Mouse (Mus musculus): ENCODE results near the gene Nfil3. TPM values are rescaled to one million over a fixed set of nuclear protein-coding genes. Genes with fewer than 3 reads are reported as not detected.

The Nfil3 gene
- total and polyA plus RNA-seq, 3 experiments, result 23.5 to 34.6 (median 30.0) TPM

- Histone ChIP-seq H3K79me2 (replicated peaks; ENCODE audit: control insufficient read depth, extremely low read depth, insufficient read depth, poor library complexity, severe bottlenecking) (peaks cover 85% of the 10 kb centered on the region), H3K9me3 (replicated peaks; ENCODE audit: low read length) (no peaks in the 10 kb centered on the region), H3K4me1 (ENCODE audit: control insufficient read depth in 1 of 2, insufficient read depth in 2 of 2) (peaks cover 19 to 62% of the 10 kb centered on the region in 2 experiments), H3K4me3 (replicated peaks in 1 of 3; ENCODE audit: low read depth in 2 of 3, low read length in 2 of 3, poor library complexity in 1 of 3) (peak overlapping the region; percentile 10 to 76 (median 74)), H3K36me3 (replicated peaks in 1 of 2; ENCODE audit: control insufficient read depth in 1 of 2, insufficient read depth in 1 of 2, low read length in 1 of 2) (peaks cover 8 to 42% of the 10 kb centered on the region in 2 experiments), H3K27ac (ENCODE audit: insufficient read depth, low read depth) (peak overlapping the region; percentile 76), H3K9ac (ENCODE audit: insufficient read depth, low read depth) (peak overlapping the region; percentile 90), H3K4me2 (ENCODE audit: insufficient read depth, low read depth, poor library complexity, severe bottlenecking) (peak overlapping the region; percentile 58), H3K27me3 (replicated peaks) (no peaks in the 10 kb centered on the region)
- dilution Hi-C loops (cut with MboI; ENCODE audit: extremely low pct_ligation_motif_present, extremely low pct_unique_long_range_greater_than_20kb, low sequenced_read_pairs), result no loop called here
- TF ChIP-seq ELF1 (IDR thresholded peaks at IDR 0.05; ENCODE audit: low read depth, low read length) (no peak), EP300 (IDR thresholded peaks at IDR 0.05; ENCODE audit: low read length) (no peak; the same call in 1 of the 2 replicates), MYC (IDR thresholded peaks at IDR 0.05; ENCODE audit: low read depth, low read length) (no peak), ZKSCAN1 (IDR thresholded peaks at IDR 0.05; ENCODE audit: borderline replicate concordance, low read depth, low read length) (no peak), JUN (IDR thresholded peaks at IDR 0.05; ENCODE audit: insufficient read depth, low read depth, low read length) (no peak), RCOR1 (conservative IDR thresholded peaks at IDR 0.05; ENCODE audit: low read depth, low read length) (no peak), SIN3A (IDR thresholded peaks at IDR 0.05; ENCODE audit: low read length) (no peak), UBTF (IDR thresholded peaks at IDR 0.05; ENCODE audit: low read depth, low read length) (0 out of 2 replicates have a peak, but pooled peaks have one; percentile 60), CHD1 (IDR thresholded peaks at IDR 0.05; ENCODE audit: low read depth, low read length) (no peak; the same call in 1 of the 2 replicates), TCF12 (IDR thresholded peaks at IDR 0.05; ENCODE audit: low read depth, low read length) (no peak), MAFK (IDR thresholded peaks at IDR 0.05; ENCODE audit: insufficient replicate concordance, low read length) (no peak), JUND (conservative IDR thresholded peaks at IDR 0.05; ENCODE audit: low read depth, low read length) (0 out of 2 replicates have a peak, but pooled peaks have one; percentile 5), USF1 (IDR thresholded peaks at IDR 0.05; ENCODE audit: low read depth, low read length) (no peak), SMC3 (IDR thresholded peaks at IDR 0.05; ENCODE audit: low read depth, low read length) (no peak)
- peak; percentile 37 for DNase-seq (ENCODE audit: extremely low read depth)
- in situ Hi-C loops (cut with MboI; ENCODE audit: low pct_ligation_motif_present, low pct_unique_long_range_greater_than_20kb, low sequenced_read_pairs), result loop anchor here (10.0 to 25.0 kb wide), 2 partner anchors 122 to 1139 kb away; partner anchors contain the start of gene Gadd45g
Observed at GRCm38 (mm10) chr13:52976510-52977220, 4.2 kb downstream of the Nfil3 start.

DNA sequence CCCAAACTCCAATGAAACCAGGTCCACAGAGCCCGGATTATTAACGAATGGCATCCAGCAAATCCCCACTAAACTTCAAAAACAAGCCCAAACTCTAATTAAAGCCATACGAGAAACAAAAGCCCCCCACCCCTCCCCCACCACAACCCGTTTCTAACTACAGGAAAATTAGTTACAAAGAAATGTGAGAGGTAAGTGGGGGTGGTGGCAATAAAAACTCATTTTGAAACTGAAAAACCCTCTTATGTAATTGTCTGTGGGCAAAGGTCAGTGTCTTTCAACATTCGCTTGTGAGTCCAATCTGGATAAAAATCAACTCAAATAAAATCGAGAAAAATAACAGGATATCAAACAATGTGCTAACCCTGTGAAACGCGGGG, 4.8 kb downstream of the Nfil3 start:
- Histone ChIP-seq H3K27me3 (replicated peaks) (no peaks in the 10 kb centered on the region), H3K4me1 (ENCODE audit: control insufficient read depth in 1 of 2, insufficient read depth in 2 of 2) (peaks cover 21 to 68% of the 10 kb centered on the region in 2 experiments), H3K27ac (ENCODE audit: insufficient read depth, low read depth) (peak overlapping the region; percentile 76; the same call in 1 of the 2 replicates), H3K4me3 (replicated peaks in 1 of 3; ENCODE audit: low read depth in 2 of 3, low read length in 2 of 3, poor library complexity in 1 of 3) (peak overlapping the region; percentile 10 to 76 (median 74)), H3K9me3 (replicated peaks; ENCODE audit: low read length) (no peaks in the 10 kb centered on the region), H3K79me2 (replicated peaks; ENCODE audit: control insufficient read depth, extremely low read depth, insufficient read depth, poor library complexity, severe bottlenecking) (peaks cover 90% of the 10 kb centered on the region), H3K4me2 (ENCODE audit: insufficient read depth, low read depth, poor library complexity, severe bottlenecking) (peak overlapping the region; percentile 58), H3K9ac (ENCODE audit: insufficient read depth, low read depth) (peak overlapping the region; percentile 90), H3K36me3 (replicated peaks in 1 of 2; ENCODE audit: control insufficient read depth in 1 of 2, insufficient read depth in 1 of 2, low read length in 1 of 2) (peaks cover 10 to 47% of the 10 kb centered on the region in 2 experiments)
- dilution Hi-C loops (cut with MboI; ENCODE audit: extremely low pct_ligation_motif_present, extremely low pct_unique_long_range_greater_than_20kb, low sequenced_read_pairs), result no loop called here
- DNase-seq (ENCODE audit: extremely low read depth), result no peak
- in situ Hi-C loops (cut with MboI; ENCODE audit: low pct_ligation_motif_present, low pct_unique_long_range_greater_than_20kb, low sequenced_read_pairs), result loop anchor here (10.0 to 25.0 kb wide), 2 partner anchors 121 to 1139 kb away; partner anchors contain the start of gene Gadd45g
- TF ChIP-seq RCOR1 (conservative IDR thresholded peaks at IDR 0.05; ENCODE audit: low read depth, low read length), result 0 out of 2 replicates have a peak, but pooled peaks have one; percentile 35
- TF ChIP-seq JUN (IDR thresholded peaks at IDR 0.05; ENCODE audit: insufficient read depth, low read depth, low read length), result peak; percentile 88
- TF ChIP-seq ETS1 (conservative IDR thresholded peaks at IDR 0.05; ENCODE audit: low read depth, low read length), result peak; percentile 87
- TF ChIP-seq JUND (conservative IDR thresholded peaks at IDR 0.05; ENCODE audit: low read depth, low read length), result peak; percentile 87
- TF ChIP-seq USF1 (IDR thresholded peaks at IDR 0.05; ENCODE audit: low read depth, low read length), result no peak
- peak; percentile 52 for TF ChIP-seq TCF12 (IDR thresholded peaks at IDR 0.05; ENCODE audit: low read depth, low read length)
- TF ChIP-seq CHD2 (IDR thresholded peaks at IDR 0.05; ENCODE audit: low read length), result peak; percentile 90
- no peak for TF ChIP-seq MXI1 (IDR thresholded peaks at IDR 0.05; ENCODE audit: low read depth, low read length)
- TF ChIP-seq BHLHE40 (IDR thresholded peaks at IDR 0.05; ENCODE audit: low read depth, low read length), result peak; percentile 86
- TF ChIP-seq EP300 (IDR thresholded peaks at IDR 0.05; ENCODE audit: low read length), result peak; percentile 81
- no peak for TF ChIP-seq ZMIZ1 (IDR thresholded peaks at IDR 0.05; ENCODE audit: low read depth, low read length)
- TF ChIP-seq IRF4 (IDR thresholded peaks at IDR 0.05; ENCODE audit: low read depth, low read length), result peak; percentile 97
- TF ChIP-seq MAZ (IDR thresholded peaks at IDR 0.05; ENCODE audit: low read depth, low read length), result 0 out of 2 replicates have a peak, but pooled peaks have one; percentile 29
- TF ChIP-seq MAFK (IDR thresholded peaks at IDR 0.05; ENCODE audit: insufficient replicate concordance, low read length), result peak; percentile 55; the same call in 1 of the 2 replicates
